Mouse (Mus musculus): ENCODE results near the gene Sh2d2a. TPM values are rescaled to one million over a fixed set of nuclear protein-coding genes. Genes with fewer than 3 reads are reported as not detected.

Gene Sh2d2a
- total and polyA plus RNA-seq, 3 experiments = 23.2 to 66.8 (median 39.2) TPM

- peaks cover 7 to 59% of the 10 kb centered on the region in 2 experiments; a peak in 3 of 4 replicates for H3K4me1 ChIP-seq (ENCODE audit: control insufficient read depth in 1 of 2, insufficient read depth in 2 of 2)
- no peaks in the 10 kb centered on the region for H3K27me3 ChIP-seq (replicated peaks)
- dilution Hi-C loops (cut with MboI; ENCODE audit: extremely low pct_ligation_motif_present, extremely low pct_unique_long_range_greater_than_20kb, low sequenced_read_pairs) = no loop called here
- H3K9ac ChIP-seq (ENCODE audit: insufficient read depth, low read depth) = peak overlapping the region; percentile 51
- in situ Hi-C loops (cut with MboI; ENCODE audit: low pct_ligation_motif_present, low pct_unique_long_range_greater_than_20kb, low sequenced_read_pairs) = no loop called here
- peak overlapping the region; percentile 65 for H3K27ac ChIP-seq (ENCODE audit: insufficient read depth, low read depth)
- H3K4me3 ChIP-seq (replicated peaks in 1 of 3; ENCODE audit: low read depth in 2 of 3, low read length in 2 of 3, poor library complexity in 1 of 3) = peak overlapping the region; percentile 59 to 86 (median 66)
- H3K9me3 ChIP-seq (replicated peaks; ENCODE audit: low read length) = no peaks in the 10 kb centered on the region
- DNase-seq (ENCODE audit: extremely low read depth) = peak; percentile 95
- peak overlapping the region; percentile 81 for H3K4me2 ChIP-seq (ENCODE audit: insufficient read depth, low read depth, poor library complexity, severe bottlenecking)
- H3K36me3 ChIP-seq (replicated peaks in 1 of 2; ENCODE audit: control insufficient read depth in 1 of 2, insufficient read depth in 1 of 2, low read length in 1 of 2) = peaks cover 29 to 49% of the 10 kb centered on the region in 2 experiments
- 0 out of 2 replicates have a peak, but pooled peaks cover 2% of the 10 kb centered on the region for H3K79me2 ChIP-seq (replicated peaks; ENCODE audit: control insufficient read depth, extremely low read depth, insufficient read depth, poor library complexity, severe bottlenecking)
- peak; percentile 77 for TF ChIP-seq USF2 (conservative IDR thresholded peaks at IDR 0.05; ENCODE audit: low read depth, low read length)
- TF ChIP-seq MAFK (IDR thresholded peaks at IDR 0.05; ENCODE audit: insufficient replicate concordance, low read length) = no peak
- peak; percentile 95 for TF ChIP-seq TCF12 (IDR thresholded peaks at IDR 0.05; ENCODE audit: low read depth, low read length)
- no peak for TF ChIP-seq SMC3 (IDR thresholded peaks at IDR 0.05; ENCODE audit: low read depth, low read length)
- peak; percentile 85 for TF ChIP-seq MEF2A (IDR thresholded peaks at IDR 0.05; ENCODE audit: borderline replicate concordance, low read depth, low read length)
- no peak for TF ChIP-seq ZKSCAN1 (IDR thresholded peaks at IDR 0.05; ENCODE audit: borderline replicate concordance, low read depth, low read length)
- peak; percentile 97 for TF ChIP-seq SIN3A (IDR thresholded peaks at IDR 0.05; ENCODE audit: low read length)
- peak; percentile 92 for TF ChIP-seq NRF1 (IDR thresholded peaks at IDR 0.05; ENCODE audit: low read depth, low read length)
- peak; percentile 81; the same call in 1 of the 2 replicates for TF ChIP-seq POLR2AphosphoS2 (IDR thresholded peaks at IDR 0.05; ENCODE audit: low read depth, low read length)
- peak; percentile 76 for TF ChIP-seq BHLHE40 (IDR thresholded peaks at IDR 0.05; ENCODE audit: low read depth, low read length)
- no peak for TF ChIP-seq KAT2A (IDR thresholded peaks at IDR 0.05; ENCODE audit: insufficient replicate concordance, low read length)
- TF ChIP-seq MAX (IDR thresholded peaks at IDR 0.05; ENCODE audit: low read length) = peak; percentile 99
- no peak; the same call in 1 of the 2 replicates for TF ChIP-seq ZMIZ1 (IDR thresholded peaks at IDR 0.05; ENCODE audit: low read depth, low read length)
- TF ChIP-seq USF1 (IDR thresholded peaks at IDR 0.05; ENCODE audit: low read depth, low read length) = peak; percentile 87
- peak; percentile 99 for TF ChIP-seq MXI1 (IDR thresholded peaks at IDR 0.05; ENCODE audit: low read depth, low read length)
- TF ChIP-seq POLR2A (IDR thresholded peaks at IDR 0.05; ENCODE audit: low read depth, low read length) = peak; percentile 85
- TF ChIP-seq JUND (conservative IDR thresholded peaks at IDR 0.05; ENCODE audit: low read depth, low read length) = peak; percentile 78
- no peak for TF ChIP-seq ZC3H11A (IDR thresholded peaks at IDR 0.05; ENCODE audit: low read depth, low read length)
- TF ChIP-seq EP300 (IDR thresholded peaks at IDR 0.05; ENCODE audit: low read length) = peak; percentile 82
- TF ChIP-seq MYC (IDR thresholded peaks at IDR 0.05; ENCODE audit: low read depth, low read length) = peak; percentile 100
- TF ChIP-seq ETS1 (conservative IDR thresholded peaks at IDR 0.05; ENCODE audit: low read depth, low read length) = peak; percentile 98
- peak; percentile 98 for TF ChIP-seq MAZ (IDR thresholded peaks at IDR 0.05; ENCODE audit: low read depth, low read length)
- peak; percentile 96 for TF ChIP-seq IRF4 (IDR thresholded peaks at IDR 0.05; ENCODE audit: low read depth, low read length)
- TF ChIP-seq ELF1 (IDR thresholded peaks at IDR 0.05; ENCODE audit: low read depth, low read length) = peak; percentile 84
- no peak for TF ChIP-seq RAD21 (IDR thresholded peaks at IDR 0.05; ENCODE audit: low read depth, low read length)
- no peak for TF ChIP-seq E2F4 (IDR thresholded peaks at IDR 0.05; ENCODE audit: insufficient replicate concordance, low read depth, low read length)
- TF ChIP-seq NELFE (IDR thresholded peaks at IDR 0.05; ENCODE audit: low read depth, low read length) = peak; percentile 70
- peak; percentile 78 for TF ChIP-seq JUN (IDR thresholded peaks at IDR 0.05; ENCODE audit: insufficient read depth, low read depth, low read length)
- TF ChIP-seq CHD1 (IDR thresholded peaks at IDR 0.05; ENCODE audit: low read depth, low read length) = no peak
- no peak for TF ChIP-seq CTCF (conservative IDR thresholded peaks at IDR 0.05 in 1 of 2, IDR thresholded peaks at IDR 0.05 in 1 of 2; ENCODE audit: low read depth in 2 of 2, low read length in 2 of 2)
- 0 out of 2 replicates have a peak, but pooled peaks have one; percentile 71 for TF ChIP-seq TBP (conservative IDR thresholded peaks at IDR 0.05; ENCODE audit: low read depth, low read length)
- peak; percentile 77 for TF ChIP-seq CHD2 (IDR thresholded peaks at IDR 0.05; ENCODE audit: low read length)
- no peak for TF ChIP-seq ZNF384 (IDR thresholded peaks at IDR 0.05; ENCODE audit: low read depth, low read length)
- TF ChIP-seq RCOR1 (conservative IDR thresholded peaks at IDR 0.05; ENCODE audit: low read depth, low read length) = peak; percentile 68; the same call in 1 of the 2 replicates
- TF ChIP-seq UBTF (IDR thresholded peaks at IDR 0.05; ENCODE audit: low read depth, low read length) = no peak; the same call in 1 of the 2 replicates
- TF ChIP-seq GABPA (IDR thresholded peaks at IDR 0.05; ENCODE audit: insufficient replicate concordance, low read depth, low read length) = no peak
- peak; percentile 74 for TF ChIP-seq HCFC1 (IDR thresholded peaks at IDR 0.05; ENCODE audit: low read depth, low read length)
- TF ChIP-seq PAX5 (IDR thresholded peaks at IDR 0.05; ENCODE audit: low read length) = no peak
Observed at GRCm38 (mm10) chr3:87849117-87849516, 2.6 kb downstream of the Sh2d2a start.

Measured in CH12.LX (cell line).